Mouse (Mus musculus) kidney, adult 2 months (tissue): Measurements from ENCODE around the gene Tbc1d25. TPM values are rescaled to one million over a fixed set of nuclear protein-coding genes. Genes with fewer than 3 reads are reported as not detected.

Source experiments
- DNase-seq: peaks from one replicate; pipeline ENCODE4 v3.0.0; 2021
- H3K27ac ChIP-seq: fragments of 200-500 bp; 2 replicates; pipeline ENCODE4 v1.5.1; 2012; ENCODE audit warnings: low read depth, low read length, control low read depth, inconsistent platforms; ENCODE audit not compliant: insufficient read depth
- H3K27me3 ChIP-seq: fragments of 200-500 bp; replicated peaks from 2 replicates; pipeline ENCODE4 v1.6.1; 2012; ENCODE audit warnings: mild to moderate bottlenecking, moderate library complexity, low read length, inconsistent platforms; ENCODE audit not compliant: control insufficient read depth, insufficient read depth
- H3K36me3 ChIP-seq: fragments of 200-500 bp; 2 replicates; pipeline ENCODE4 v1.6.1; 2012; ENCODE audit warnings: mild to moderate bottlenecking, moderate library complexity, low read length, inconsistent platforms; ENCODE audit not compliant: control insufficient read depth, insufficient read depth
- H3K4me1 ChIP-seq: fragments of 200-500 bp; 2 replicates; pipeline ENCODE4 v1.6.1; 2011; ENCODE audit warnings: low read length; ENCODE audit not compliant: control insufficient read depth, insufficient read depth
- H3K4me3 ChIP-seq: fragments of 200-500 bp; 2 replicates; pipeline ENCODE4 v1.5.1; 2011; ENCODE audit warnings: mild to moderate bottlenecking, low read depth, low read length, control low read depth; ENCODE audit not compliant: insufficient read depth
- CTCF ChIP-seq: fragments of 200-500 bp; conservative IDR thresholded peaks from 2 replicates; pipeline ENCODE4 v1.5.1; 2011; ENCODE audit warnings: low read depth, mild to moderate bottlenecking, control low read depth, low read length, moderate library complexity, mixed read lengths; ENCODE audit not compliant: insufficient read depth, insufficient read length
- POLR2A ChIP-seq: fragments of 200-500 bp; IDR thresholded peaks from one replicate; pipeline ENCODE4 v1.6.1; 2011; ENCODE audit warnings: low read depth, low read length, control low read depth
- WGBS: fragments of 180-500 bp; shearing (Covaris S2); methylation state at CpG from one replicate; pipeline ENCODE4 v1.1.7; 2018; 5-methylcytosine and 5-hydroxymethylcytosine counted together
- polyA plus RNA-seq: library from polyadenylated mRNA; depleted of rRNA; stranded (reverse); fragments of >200 nt; gene quantifications from 2 replicates; pipeline ENCODE4 v1.2.3, GENCODE M21; 2012

The Tbc1d25 gene
- polyA plus RNA-seq, 1 experiment, result 17.0 TPM

DNA sequence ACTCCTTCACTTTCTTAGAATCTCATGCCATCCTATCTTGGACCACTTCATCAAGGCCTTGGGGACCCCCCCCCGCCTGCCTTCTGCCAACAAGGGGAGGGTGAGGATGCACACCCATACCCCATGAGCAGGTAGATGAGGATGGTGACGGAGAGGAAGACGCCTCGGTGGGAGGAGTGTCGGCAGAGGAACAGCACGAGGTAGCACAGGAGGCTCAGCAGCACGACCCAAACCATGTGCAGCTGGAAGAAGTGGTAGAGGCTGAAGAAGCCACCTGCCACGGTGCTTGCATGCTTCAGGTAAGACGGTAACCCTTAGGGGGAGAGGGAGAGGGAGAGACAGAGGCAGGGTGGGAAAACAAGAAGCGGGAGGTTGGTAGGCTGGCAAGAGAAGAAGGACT lies 28.1 kb upstream of the Tbc1d25 start:
- Histone ChIP-seq H3K36me3 (no peaks in the 10 kb centered on the region), H3K27ac (no peak overlapping the region), H3K4me3 (no peak overlapping the region), H3K4me1 (no peaks in the 10 kb centered on the region), H3K27me3 (no peaks in the 10 kb centered on the region)
- 89% methylated on average over 10 of the region's 10 CpGs for WGBS
- DNase-seq, result no peak
- no peak for TF ChIP-seq CTCF
- no peak for TF ChIP-seq POLR2A

GRCm38 (mm10) chrX:8203105-8203504 lies 27.1 kb upstream of the Tbc1d25 start:
- no peak overlapping the region for H3K4me3 ChIP-seq
- no peak overlapping the region for H3K27ac ChIP-seq
- H3K36me3 ChIP-seq, result no peaks in the 10 kb centered on the region
- H3K4me1 ChIP-seq, result no peaks in the 10 kb centered on the region
- TF ChIP-seq POLR2A (no peak), CTCF (no peak)
- 96% methylated on average over 14 of the region's 14 CpGs for WGBS
- no peaks in the 10 kb centered on the region for H3K27me3 ChIP-seq
- no peak for DNase-seq

GRCm38 (mm10) chrX:8193419-8193723 lies 17.4 kb upstream of the Tbc1d25 start, which contains the start of gene Ebp:
Gene Ebp, minus strand, starts transcription at chrX:8193512.
- H3K27me3 ChIP-seq, result no peaks in the 10 kb centered on the region
- DNase-seq, result peak; percentile 16
- H3K27ac ChIP-seq, result peak within 1 kb of the TSS; percentile 65
- TF ChIP-seq POLR2A, result no peak
- no peak for TF ChIP-seq CTCF
- H3K4me1 ChIP-seq, result no peaks in the 10 kb centered on the region; the same call in 1 of the 2 replicates
- no peaks in the 10 kb centered on the region for H3K36me3 ChIP-seq
- WGBS, result 5% methylated on average over 10 of the region's 10 CpGs
- peak within 1 kb of the TSS; percentile 86 for H3K4me3 ChIP-seq

- H3K27ac ChIP-seq, result peak overlapping the region; percentile 65
- DNase-seq, result peak; percentile 91
- no peaks in the 10 kb centered on the region for H3K36me3 ChIP-seq
- H3K4me3 ChIP-seq, result peak overlapping the region; percentile 86
- no peaks in the 10 kb centered on the region for H3K27me3 ChIP-seq
- peak; percentile 63 for TF ChIP-seq POLR2A
- no peak for TF ChIP-seq CTCF
- H3K4me1 ChIP-seq, result no peaks in the 10 kb centered on the region; the same call in 1 of the 2 replicates
- 0% methylated on average over 31 of the region's 38 CpGs for WGBS
Measured at GRCm38 (mm10) chrX:8192640-8193418, 16.8 kb upstream of the Tbc1d25 start.

DNA sequence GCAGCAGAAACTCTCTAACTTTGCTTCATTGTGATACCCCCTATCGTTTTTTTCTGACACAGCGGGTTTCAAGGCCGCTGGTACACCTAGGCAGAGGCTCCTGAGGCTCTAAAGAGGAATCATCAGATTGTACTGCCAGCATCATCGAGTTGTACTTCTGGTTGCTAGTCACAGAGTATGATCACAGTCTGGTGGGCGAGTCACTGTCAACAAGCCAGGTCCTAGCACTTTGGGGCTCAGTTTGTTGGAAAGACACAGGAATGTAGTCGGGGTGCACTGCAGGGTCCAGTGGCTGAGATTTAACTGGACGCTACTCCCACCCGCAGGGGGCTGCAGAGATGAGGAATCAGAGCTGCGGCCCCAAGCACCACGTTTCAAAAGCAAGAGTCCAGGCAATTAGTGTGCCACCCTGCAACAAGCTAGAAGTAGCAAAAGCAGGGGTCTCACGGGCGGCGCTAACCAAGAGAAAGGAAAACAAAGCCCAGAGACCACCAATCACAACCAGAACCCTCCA lies 16.2 kb upstream of the Tbc1d25 start:
- H3K27me3 ChIP-seq, result no peaks in the 10 kb centered on the region
- TF ChIP-seq CTCF (no peak), POLR2A (no peak)
- H3K36me3 ChIP-seq, result no peaks in the 10 kb centered on the region
- no peaks in the 10 kb centered on the region; the same call in 1 of the 2 replicates for H3K4me1 ChIP-seq
- peak; percentile 5 for DNase-seq
- peak overlapping the region; percentile 86 for H3K4me3 ChIP-seq
- whole genome bisulfite sequencing, result 2% methylated on average over 13 of the region's 13 CpGs
- H3K27ac ChIP-seq, result peak overlapping the region; percentile 65; the same call in 1 of the 2 replicates

GRCm38 (mm10) chrX:8182871-8183540 lies 7.0 kb upstream of the Tbc1d25 start:
- Histone ChIP-seq H3K4me3 (no peak overlapping the region), H3K36me3 (no peaks in the 10 kb centered on the region; the same call in 1 of the 2 replicates), H3K27ac (peak overlapping the region; percentile 78), H3K4me1 (no peaks in the 10 kb centered on the region; the same call in 1 of the 2 replicates), H3K27me3 (no peaks in the 10 kb centered on the region)
- TF ChIP-seq POLR2A, result no peak
- no peak for TF ChIP-seq CTCF
- DNase-seq, result peak; percentile 67
- 15% methylated on average over 7 of the region's 7 CpGs for WGBS

- Histone ChIP-seq H3K27ac (no peak overlapping the region), H3K4me3 (no peak overlapping the region), H3K27me3 (no peaks in the 10 kb centered on the region), H3K36me3 (no peaks in the 10 kb centered on the region; the same call in 1 of the 2 replicates), H3K4me1 (no peaks in the 10 kb centered on the region; the same call in 1 of the 2 replicates)
- no peak for DNase-seq
- TF ChIP-seq CTCF (no peak), POLR2A (no peak)
- 91% methylated on average over 5 of the region's 5 CpGs for WGBS
Measured at GRCm38 (mm10) chrX:8179646-8180045, 3.7 kb upstream of the Tbc1d25 start.
